Comparison of ENCODE assay signal across 1 mouse cellular context in the genomic region with DNA sequence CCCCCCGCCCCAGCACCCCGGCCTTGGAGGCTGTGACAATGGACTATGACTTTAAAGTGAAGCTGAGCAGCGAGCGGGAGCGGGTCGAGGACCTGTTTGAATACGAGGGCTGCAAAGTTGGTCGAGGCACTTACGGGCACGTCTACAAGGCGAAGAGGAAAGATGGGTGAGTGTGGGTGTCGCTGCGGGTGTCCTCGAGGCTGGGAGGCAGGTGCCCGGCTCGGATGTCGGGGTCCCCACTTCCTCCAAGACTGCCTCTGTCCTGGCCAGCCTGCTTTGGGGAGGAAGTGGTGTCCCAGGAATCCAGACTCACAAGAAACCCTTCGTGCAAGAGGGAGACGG.
TF ChIP-seq lines count a peak whose summit lies in the region.

No protein-coding gene starts in this region.

TF ChIP-seq in MEL, 35 proteins besides CTCF, POLR2A, EP300 and RAD21:
- TF ChIP-seq SMC3 (IDR thresholded peaks at IDR 0.05; ENCODE audit: low read depth, low read length) (no peak), UBTF (IDR thresholded peaks at IDR 0.05; ENCODE audit: borderline replicate concordance, insufficient read depth, low read depth, low read length) (0 out of 2 replicates have a peak, but pooled peaks have one; percentile 73), GABPA (IDR thresholded peaks at IDR 0.05; ENCODE audit: low read depth, low read length) (no peak), ETS1 (IDR thresholded peaks at IDR 0.05; ENCODE audit: low read depth, low read length) (no peak; the same call in 1 of the 2 replicates), USF1 (IDR thresholded peaks at IDR 0.05; ENCODE audit: low read depth, low read length) (no peak), CHD1 (IDR thresholded peaks at IDR 0.05; ENCODE audit: low read depth, low read length) (no peak), MAX (IDR thresholded peaks at IDR 0.05; ENCODE audit: low read length) (no peak), NRF1 (IDR thresholded peaks at IDR 0.05; ENCODE audit: insufficient read depth, low read depth, low read length, poor library complexity, severe bottlenecking) (no peak)
TF ChIP-seq in MEL: peak in this region for 1.
